Mouse (Mus musculus): Measurements from ENCODE around the gene Srd5a1.

DNA sequence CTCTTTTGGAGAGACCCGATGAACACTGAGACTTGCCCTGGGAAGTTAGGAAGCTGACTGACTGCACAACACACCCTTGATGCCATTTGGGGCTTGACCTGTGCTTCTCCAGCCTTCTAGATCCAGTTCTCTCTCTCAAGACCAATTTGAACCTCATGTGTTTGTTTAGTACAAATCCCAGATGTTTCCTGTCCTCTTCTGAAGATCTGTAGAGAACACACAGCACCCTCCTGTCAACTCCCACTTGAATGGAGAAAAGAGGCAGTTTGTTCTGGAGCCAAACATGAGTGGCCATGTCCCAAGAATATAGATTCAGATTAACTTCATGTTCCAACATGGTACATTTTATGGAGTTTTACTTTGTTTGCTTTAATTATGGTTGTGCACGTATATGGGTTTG, 32.7 kb upstream of the Srd5a1 start:
- TF ChIP-seq CTCF (IDR thresholded peaks at IDR 0.05; ENCODE audit: insufficient read depth, low read length) = no peak
- no peak for TF ChIP-seq POLR2A (IDR thresholded peaks at IDR 0.05; ENCODE audit: borderline replicate concordance, extremely low read depth, low read depth, low read length)

Data from lung, adult 2 months (tissue).